Mouse (Mus musculus) intestine, embryonic 15.5 days (tissue): ENCODE results near the gene Cxcr6. TPM values are rescaled to one million over a fixed set of nuclear protein-coding genes. Genes with fewer than 3 reads are reported as not detected.
"Not testable (repeated sequence)": the region's sequence is repeated elsewhere in the genome, so short reads cannot be mapped to it uniquely, and the experiment has no call there.

Experiments
- ATAC-seq: fragments of 200-750 bp; cut with Nextera tagmentation; 2 replicates; pipeline ENCODE4 v1.8.0; 2017; ENCODE audit warnings: moderate TSS enrichment, moderate library complexity
- H3K27ac ChIP-seq: fragments of 300-500 bp; sonication (generic); 2 replicates; pipeline ENCODE4 v1.5.1; 2015; ENCODE audit warnings: mild to moderate bottlenecking, inconsistent platforms
- H3K27me3 ChIP-seq: fragments of 300-500 bp; sonication (generic); replicated peaks from 2 replicates; pipeline ENCODE4 v1.6.1; 2015; ENCODE audit warnings: inconsistent platforms
- H3K36me3 ChIP-seq: fragments of 300-500 bp; sonication (generic); 2 replicates; pipeline ENCODE4 v1.6.1; 2015; ENCODE audit warnings: inconsistent platforms
- H3K4me1 ChIP-seq: fragments of 300-500 bp; sonication (generic); replicated peaks from 2 replicates; pipeline ENCODE4 v1.6.1; 2015; ENCODE audit warnings: inconsistent platforms
- H3K4me2 ChIP-seq: fragments of 300-500 bp; sonication (generic); replicated peaks from 2 replicates; pipeline ENCODE4 v1.6.1; 2015; ENCODE audit warnings: mild to moderate bottlenecking, inconsistent platforms
- H3K4me3 ChIP-seq: fragments of 300-500 bp; sonication (generic); replicated peaks from 2 replicates; pipeline ENCODE4 v1.5.1; 2015; ENCODE audit warnings: inconsistent platforms
- H3K9ac ChIP-seq: fragments of 300-500 bp; sonication (generic); 2 replicates; pipeline ENCODE4 v1.6.1; 2015; ENCODE audit warnings: inconsistent platforms
- H3K9me3 ChIP-seq: fragments of 300-500 bp; sonication (generic); 2 replicates; pipeline ENCODE4 v1.6.1; 2016; ENCODE audit warnings: inconsistent platforms
- WGBS: fragments of 180-500 bp; shearing (Covaris S2); methylation state at CpG from one replicate; pipeline ENCODE4 v1.1.7; 2015; 5-methylcytosine and 5-hydroxymethylcytosine counted together
- polyA plus RNA-seq: library from polyadenylated mRNA; unstranded; fragments of >200 nt; fragmentation: Nextera tagmentation; extraction: Ambion mirVana; gene quantifications from 2 replicates; pipeline ENCODE4 v1.2.1, GENCODE M21; 2015

Cxcr6 gene
- polyA plus RNA-seq, result 1.3 and 1.6 TPM in 2 replicates

DNA sequence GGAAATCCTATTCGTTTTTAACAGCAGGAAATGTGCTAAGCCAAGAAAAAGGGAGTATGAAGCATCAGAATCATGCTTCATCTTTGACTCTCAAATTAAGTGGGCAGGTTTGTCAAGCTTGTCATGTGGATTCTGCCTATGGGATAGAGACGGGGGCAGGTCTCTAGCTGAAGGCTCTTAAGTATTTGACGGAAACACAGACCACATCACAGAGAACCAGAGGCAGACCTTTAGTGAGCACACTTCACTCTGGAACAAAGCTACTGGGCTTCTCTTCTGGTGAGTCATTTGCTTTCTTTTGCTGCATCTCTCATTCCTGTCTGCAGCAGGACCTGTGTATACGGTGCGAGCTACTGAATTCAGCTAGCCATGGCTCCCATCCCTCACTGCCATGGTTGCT is at the start of gene Cxcr6:
Gene Cxcr6 (plus strand): TSS at position 209 of the 400 bp plus-strand sequence.
- Histone ChIP-seq H3K27me3 (no peaks in the 10 kb centered on the region), H3K4me1 (no peaks in the 10 kb centered on the region), H3K36me3 (0 out of 2 replicates have a peak, but pooled peaks cover 7% of the 10 kb centered on the region), H3K27ac (no peak within 1 kb of the TSS), H3K9ac (no peak within 1 kb of the TSS), H3K4me3 (no peak within 1 kb of the TSS), H3K4me2 (no peak within 1 kb of the TSS), H3K9me3 (no peaks in the 10 kb centered on the region)
- no peak for ATAC-seq
- WGBS, result 87% methylated on average over 5 of the region's 5 CpGs

GRCm38 (mm10) chr9:123756752-123757151 is 49.5 kb upstream of the Cxcr6 start:
- Histone ChIP-seq H3K9ac (no peak overlapping the region), H3K4me1 (no peaks in the 10 kb centered on the region), H3K36me3 (no peaks in the 10 kb centered on the region), H3K4me2 (no peak overlapping the region), H3K9me3 (no peaks in the 10 kb centered on the region), H3K27me3 (no peaks in the 10 kb centered on the region), H3K4me3 (no peak overlapping the region), H3K27ac (no peak overlapping the region)
- 75% methylated on average over 3 of the region's 3 CpGs for WGBS
- no peak for ATAC-seq

DNA sequence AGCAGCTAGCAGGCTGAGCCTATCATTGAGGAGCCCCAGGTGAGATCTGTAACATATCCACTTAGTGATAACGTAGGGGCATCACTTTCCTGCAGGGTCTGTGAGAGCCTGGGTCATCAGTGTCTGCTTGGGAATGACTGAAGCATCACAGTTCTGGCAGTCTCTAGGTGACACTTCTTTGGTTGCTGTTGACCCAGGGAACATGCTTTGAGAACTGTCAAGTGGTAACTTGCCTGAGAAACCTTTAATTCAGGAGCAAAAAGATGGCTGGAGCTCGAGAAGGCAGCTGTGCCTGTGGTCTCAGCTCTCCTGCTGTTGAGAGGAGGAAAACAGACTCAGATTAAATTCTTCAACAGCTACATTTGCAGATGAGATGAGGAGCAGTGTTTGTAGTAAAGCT is 48.9 kb upstream of the Cxcr6 start:
- ATAC-seq, result no peak
- WGBS, result 54% methylated on average over 2 of the region's 2 CpGs
- no peaks in the 10 kb centered on the region for H3K9me3 ChIP-seq
- no peak overlapping the region for H3K9ac ChIP-seq
- H3K27me3 ChIP-seq, result no peaks in the 10 kb centered on the region
- no peak overlapping the region for H3K4me2 ChIP-seq
- no peak overlapping the region for H3K27ac ChIP-seq
- no peaks in the 10 kb centered on the region for H3K36me3 ChIP-seq
- no peaks in the 10 kb centered on the region for H3K4me1 ChIP-seq
- no peak overlapping the region for H3K4me3 ChIP-seq

DNA sequence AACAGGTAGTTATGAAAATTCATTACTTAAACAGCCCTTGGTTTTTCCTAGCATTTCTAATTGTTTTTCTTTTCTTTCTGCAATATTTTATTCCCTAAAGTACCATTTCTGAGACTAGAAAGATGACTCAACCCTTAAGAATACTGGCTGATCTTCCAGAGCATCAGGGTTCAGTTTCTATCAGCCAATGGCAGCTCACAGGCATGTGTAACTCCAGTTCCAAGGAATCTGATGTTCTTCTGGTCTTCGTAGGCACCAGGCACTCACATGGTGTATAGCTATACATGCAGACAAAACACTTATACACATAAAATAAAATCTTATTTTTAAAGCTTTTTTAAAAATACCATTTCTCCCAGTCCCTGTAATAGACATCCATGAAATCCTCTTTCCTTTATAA is 48.1 kb upstream of the Cxcr6 start:
- ATAC-seq, result no peak
- 66% methylated on average over 1 of the region's 1 CpGs for WGBS
- Histone ChIP-seq H3K27ac (no peak overlapping the region), H3K4me1 (no peaks in the 10 kb centered on the region), H3K9ac (no peak overlapping the region), H3K9me3 (no peaks in the 10 kb centered on the region), H3K27me3 (no peaks in the 10 kb centered on the region), H3K4me2 (no peak overlapping the region), H3K36me3 (no peaks in the 10 kb centered on the region), H3K4me3 (no peak overlapping the region)

GRCm38 (mm10) chr9:123758645-123759044 is 47.6 kb upstream of the Cxcr6 start:
- 80% methylated on average over 4 of the region's 4 CpGs for WGBS

DNA sequence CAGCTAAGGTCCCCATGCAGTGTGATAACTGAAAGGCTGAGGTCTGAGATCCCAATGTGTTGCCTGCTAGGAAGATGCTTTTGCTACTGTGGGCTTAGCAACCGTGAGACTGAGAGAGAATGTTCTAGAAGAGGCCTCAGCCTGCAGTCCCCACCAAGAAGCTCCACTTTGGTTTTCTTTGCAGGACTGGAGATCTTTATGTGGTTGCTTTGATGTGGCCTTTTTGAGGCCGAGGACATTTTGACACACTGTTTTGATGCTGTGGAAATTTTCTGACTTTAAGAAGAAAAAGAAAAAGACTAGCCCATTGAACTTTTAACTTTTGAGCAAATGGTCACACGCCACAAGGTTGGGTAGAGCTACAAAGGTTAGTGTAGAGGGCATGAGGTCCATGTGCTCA is 45.5 kb upstream of the Cxcr6 start:
- no peak overlapping the region for H3K27ac ChIP-seq
- H3K4me2 ChIP-seq, result no peak overlapping the region
- no peaks in the 10 kb centered on the region for H3K36me3 ChIP-seq
- H3K9me3 ChIP-seq, result no peaks in the 10 kb centered on the region
- H3K27me3 ChIP-seq, result no peaks in the 10 kb centered on the region
- H3K4me3 ChIP-seq, result no peak overlapping the region
- H3K9ac ChIP-seq, result no peak overlapping the region
- H3K4me1 ChIP-seq, result no peaks in the 10 kb centered on the region
- WGBS, result 83% methylated on average over 3 of the region's 3 CpGs
- ATAC-seq, result no peak

More at GRCm38 (mm10) chr9:123758645-123759044, 47.6 kb upstream of the Cxcr6 start:
- no peaks in the 10 kb centered on the region for H3K36me3 ChIP-seq
- no peak for ATAC-seq
- H3K4me1 ChIP-seq, result no peaks in the 10 kb centered on the region
- no peak overlapping the region for H3K27ac ChIP-seq
- H3K9ac ChIP-seq, result no peak overlapping the region
- H3K27me3 ChIP-seq, result no peaks in the 10 kb centered on the region
- H3K4me3 ChIP-seq, result no peak overlapping the region
- no peak overlapping the region for H3K4me2 ChIP-seq
- H3K9me3 ChIP-seq, result no peaks in the 10 kb centered on the region

DNA sequence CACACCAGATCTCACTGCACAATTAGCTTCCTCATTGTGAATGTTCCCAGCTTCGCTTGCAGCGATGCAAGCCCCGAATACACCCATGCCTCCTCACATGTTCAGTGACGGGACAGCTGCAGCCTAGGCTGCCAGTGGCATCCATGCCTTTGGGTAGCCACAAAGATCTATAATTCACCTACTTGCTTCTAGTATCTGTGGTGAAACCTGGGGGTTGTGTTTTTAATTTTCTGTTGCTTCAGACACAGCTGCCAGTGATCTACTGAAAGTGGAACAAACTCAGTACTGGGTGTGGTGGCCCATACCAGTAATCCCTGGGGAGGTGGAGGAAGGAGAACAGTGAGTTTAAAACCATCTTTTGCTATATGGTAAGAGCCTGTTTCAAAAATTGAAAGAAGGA is 43.4 kb upstream of the Cxcr6 start:
- Histone ChIP-seq H3K4me2 (no peak overlapping the region), H3K27me3 (no peaks in the 10 kb centered on the region), H3K9ac (no peak overlapping the region), H3K4me3 (no peak overlapping the region), H3K4me1 (no peaks in the 10 kb centered on the region), H3K27ac (no peak overlapping the region), H3K9me3 (no peaks in the 10 kb centered on the region), H3K36me3 (no peaks in the 10 kb centered on the region)
- 77% methylated on average over 4 of the region's 4 CpGs for WGBS
- ATAC-seq, result no peak

GRCm38 (mm10) chr9:123763771-123764170 is 42.5 kb upstream of the Cxcr6 start:
- Histone ChIP-seq H3K36me3 (no peaks in the 10 kb centered on the region), H3K4me1 (no peaks in the 10 kb centered on the region), H3K4me2 (no peak overlapping the region), H3K27me3 (no peaks in the 10 kb centered on the region), H3K9ac (no peak overlapping the region), H3K9me3 (no peaks in the 10 kb centered on the region), H3K27ac (no peak overlapping the region), H3K4me3 (no peak overlapping the region)
- no peak for ATAC-seq
- WGBS, result 80% methylated on average over 3 of the region's 3 CpGs

GRCm38 (mm10) chr9:123766996-123767395 is 39.3 kb upstream of the Cxcr6 start:
- ATAC-seq, result no peak
- H3K4me2 ChIP-seq, result no peak overlapping the region
- H3K9me3 ChIP-seq, result no peaks in the 10 kb centered on the region
- H3K27me3 ChIP-seq, result no peaks in the 10 kb centered on the region
- H3K4me3 ChIP-seq, result no peak overlapping the region
- H3K27ac ChIP-seq, result no peak overlapping the region
- no peaks in the 10 kb centered on the region for H3K4me1 ChIP-seq
- WGBS, result 73% methylated on average over 3 of the region's 3 CpGs
- H3K9ac ChIP-seq, result no peak overlapping the region
- no peaks in the 10 kb centered on the region for H3K36me3 ChIP-seq

- Histone ChIP-seq H3K27ac (no peak overlapping the region), H3K9me3 (no peaks in the 10 kb centered on the region), H3K9ac (no peak overlapping the region), H3K4me2 (no peak overlapping the region), H3K27me3 (no peaks in the 10 kb centered on the region), H3K36me3 (no peaks in the 10 kb centered on the region), H3K4me3 (no peak overlapping the region), H3K4me1 (no peaks in the 10 kb centered on the region)
- peak; percentile 49 for ATAC-seq
- 81% methylated on average over 1 of the region's 1 CpGs for WGBS
These were observed 37.8 kb upstream of the Cxcr6 start for GRCm38 (mm10) chr9:123768443-123768842.

- H3K9ac ChIP-seq, result no peak overlapping the region
- H3K9me3 ChIP-seq, result no peaks in the 10 kb centered on the region
- no peaks in the 10 kb centered on the region for H3K36me3 ChIP-seq
- no peak for ATAC-seq
- H3K4me1 ChIP-seq, result no peaks in the 10 kb centered on the region
- 44% methylated on average over 6 of the region's 6 CpGs for WGBS
- H3K27me3 ChIP-seq, result no peaks in the 10 kb centered on the region
- no peak overlapping the region for H3K4me3 ChIP-seq
- H3K27ac ChIP-seq, result no peak overlapping the region
- H3K4me2 ChIP-seq, result no peak overlapping the region
These were observed 36.7 kb upstream of the Cxcr6 start for GRCm38 (mm10) chr9:123769532-123769931.

DNA sequence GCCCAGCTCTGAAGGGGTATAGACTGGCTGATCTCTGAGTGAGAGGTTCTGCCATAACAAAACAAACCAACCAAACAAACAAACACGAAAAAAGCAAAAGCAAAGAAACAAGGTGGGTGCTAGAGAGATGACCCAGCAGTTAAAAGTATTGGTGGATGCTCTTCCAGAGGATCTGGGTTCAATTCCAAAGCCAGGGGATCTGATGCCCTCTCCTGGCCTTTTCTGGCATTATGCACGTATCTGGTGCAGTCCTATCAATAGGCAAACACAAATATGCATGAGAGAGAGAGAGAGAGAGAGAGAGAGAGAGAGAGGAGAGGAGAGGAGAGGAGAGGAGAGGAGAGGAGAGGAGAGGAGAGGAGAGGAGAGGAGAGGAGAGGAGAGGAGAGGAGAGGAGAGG is 33.0 kb upstream of the Cxcr6 start:
- not testable (repeated sequence) for H3K4me1 ChIP-seq, H3K36me3 ChIP-seq, H3K9ac ChIP-seq, H3K4me3 ChIP-seq, H3K27me3 ChIP-seq, H3K9me3 ChIP-seq, ATAC-seq, H3K27ac ChIP-seq, H3K4me2 ChIP-seq
- WGBS, result 51% methylated on average over 2 of the region's 2 CpGs

DNA sequence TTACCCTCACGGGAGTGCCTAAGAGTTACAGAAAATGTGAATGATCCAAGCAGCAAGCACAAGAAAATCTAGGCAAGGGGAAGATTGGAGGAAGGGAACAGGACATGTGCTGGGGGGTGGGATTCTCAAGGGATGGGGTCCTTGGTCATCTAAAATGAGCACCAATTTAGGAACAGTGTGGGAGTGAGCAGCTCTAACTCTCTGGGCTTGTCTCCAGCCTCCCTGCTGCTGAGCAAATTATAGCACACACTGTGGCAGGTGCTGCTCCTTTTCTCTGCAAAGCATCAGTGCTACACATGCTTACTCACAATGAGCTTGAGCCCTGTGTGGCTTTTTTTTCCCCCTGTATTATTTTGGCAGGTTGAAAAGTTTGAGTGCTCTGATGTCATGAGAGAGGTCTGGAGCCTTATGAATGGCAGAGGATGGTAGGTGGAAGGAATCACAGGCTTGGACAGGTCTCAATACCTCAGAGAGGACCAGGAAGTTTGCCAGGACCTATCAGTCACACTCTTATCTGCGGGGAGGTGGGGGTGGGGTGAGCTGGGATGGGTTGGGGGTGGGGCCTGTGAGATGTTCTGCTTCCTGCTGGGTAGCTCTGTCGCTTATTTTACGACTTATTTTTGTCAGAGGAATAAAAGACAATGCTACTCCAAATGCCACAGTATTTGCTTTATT is 17.3 kb upstream of the Cxcr6 start:
- H3K36me3 ChIP-seq, result peaks cover 6% of the 10 kb centered on the region
- no peak overlapping the region for H3K9ac ChIP-seq
- ATAC-seq, result peak; percentile 53
- no peak overlapping the region for H3K4me3 ChIP-seq
- 63% methylated on average over 4 of the region's 4 CpGs for WGBS
- no peaks in the 10 kb centered on the region for H3K9me3 ChIP-seq
- H3K27me3 ChIP-seq, result no peaks in the 10 kb centered on the region
- H3K4me2 ChIP-seq, result no peak overlapping the region
- H3K4me1 ChIP-seq, result no peaks in the 10 kb centered on the region
- no peak overlapping the region for H3K27ac ChIP-seq
